Mouse (Mus musculus) G1E (cell line): Measurements from ENCODE around the gene Cd4. TPM values are rescaled to one million over a fixed set of nuclear protein-coding genes. Genes with fewer than 3 reads are reported as not detected.
A peak's percentile ranks its signal among the peaks of the same experiment; 100 is the strongest.

Experiments
- ATAC-seq: 2 replicates; pipeline ENCODE4 v1.8.0; 2016; ENCODE audit warnings: mild to moderate bottlenecking; ENCODE audit not compliant: insufficient number of reproducible peaks, poor library complexity, low FRiP score, severe bottlenecking; ENCODE audit errors: extremely low read depth
- DNase-seq: peaks from one replicate; pipeline ENCODE4 v3.0.0; 2012; ENCODE audit warnings: low spot score
- H3K27me3 ChIP-seq: 2 replicates; pipeline ENCODE4 v1.6.1; 2012; ENCODE audit warnings: mild to moderate bottlenecking, low read length, inconsistent platforms; ENCODE audit not compliant: insufficient read depth
- H3K36me3 ChIP-seq: replicated peaks from 2 replicates; pipeline ENCODE3; 2012; ENCODE audit warnings: mild to moderate bottlenecking, inconsistent platforms
- H3K4me1 ChIP-seq: 2 replicates; pipeline ENCODE4 v1.6.1; 2012; ENCODE audit warnings: low read depth, low read length, inconsistent platforms, mixed read lengths; ENCODE audit not compliant: insufficient read depth
- H3K4me3 ChIP-seq: 2 replicates; pipeline ENCODE4 v1.5.1; 2012; ENCODE audit warnings: low read depth, mild to moderate bottlenecking, inconsistent platforms, low read length, moderate library complexity, mixed read lengths
- H3K9me3 ChIP-seq: replicated peaks from 2 replicates; pipeline ENCODE4 v1.6.1; 2012; ENCODE audit warnings: inconsistent platforms
- CTCF ChIP-seq: IDR thresholded peaks from 2 replicates; pipeline ENCODE4 v1.5.1; 2012; ENCODE audit warnings: low read depth, low read length, inconsistent platforms, mixed read lengths
- GATA1 ChIP-seq: IDR thresholded peaks from 2 replicates; pipeline ENCODE4 v1.6.1; 2012; ENCODE audit warnings: borderline replicate concordance, low read length, inconsistent platforms, mixed read lengths
- GATA2 ChIP-seq: IDR thresholded peaks from 2 replicates; pipeline ENCODE4 v1.6.1; 2012; ENCODE audit warnings: low read depth, low read length, inconsistent platforms, borderline replicate concordance
- POLR2AphosphoS5 ChIP-seq: IDR thresholded peaks from 2 replicates; pipeline ENCODE4 v1.6.1; 2012; ENCODE audit warnings: low read depth, low read length, inconsistent platforms; ENCODE audit not compliant: insufficient replicate concordance
- TAL1 ChIP-seq: conservative IDR thresholded peaks from 2 replicates; pipeline ENCODE4 v1.6.1; 2012; ENCODE audit warnings: low read depth, low read length, inconsistent platforms, mixed read lengths
- polyA plus RNA-seq: library from polyadenylated mRNA; stranded (reverse); fragments of >175 nt; gene quantifications from 2 replicates; pipeline ENCODE4 v1.2.3, GENCODE M21; 2012
- total RNA-seq, 2 experiments: library from RNA; stranded (forward) in 1 of 2; stranded (reverse) in 1 of 2; fragments of 200-1000 nt in 1 of 2; fragments of >200 nt in 1 of 2; fragmentation: Nextera tagmentation in 1 of 2; gene quantifications; 2 replicates each; pipeline ENCODE4 v1.2.3; 2014 to 2017

Gene Cd4
- not detected in 2 replicates for total RNA-seq (2014; fragmentation: Nextera tagmentation)
- 0.33 and 1.7 TPM in 2 replicates for total RNA-seq (2017)
- polyA plus RNA-seq, result not detected in 2 replicates

DNA sequence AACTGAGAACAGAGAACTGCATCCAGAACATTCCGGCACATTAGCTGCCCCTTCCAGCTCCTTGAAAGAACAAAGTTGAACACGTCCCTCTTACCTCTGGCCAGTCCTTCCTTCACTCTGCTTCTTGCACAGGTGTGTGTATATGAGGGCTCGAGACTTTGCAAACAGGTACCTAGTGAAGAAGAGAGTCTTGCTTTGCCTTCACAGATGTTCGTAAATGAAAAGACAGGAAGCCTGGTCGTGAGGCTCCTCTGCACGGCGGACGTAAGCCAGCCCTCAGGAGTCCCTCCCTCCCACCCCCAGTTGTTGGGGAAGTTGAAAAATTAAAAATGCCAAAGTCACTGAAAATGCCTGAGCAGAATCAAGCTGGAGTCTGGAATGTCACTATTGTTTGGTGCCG is at the start of gene Cd4:
Gene Cd4, minus strand, starts transcription at position 236 of the 400 bp plus-strand sequence.
- TF ChIP-seq CTCF, result no peak
- no peak for TF ChIP-seq GATA2
- TF ChIP-seq GATA1, result no peak
- no peak for TF ChIP-seq TAL1
- no peak for TF ChIP-seq POLR2AphosphoS5
- DNase-seq (no peak), ATAC-seq (no peak)
- no peak within 1 kb of the TSS for H3K4me3 ChIP-seq
- no peaks in the 10 kb centered on the region for H3K36me3 ChIP-seq
- H3K9me3 ChIP-seq, result no peaks in the 10 kb centered on the region
- H3K27me3 ChIP-seq, result peaks cover 37% of the 10 kb centered on the region
- H3K4me1 ChIP-seq, result no peaks in the 10 kb centered on the region

DNA sequence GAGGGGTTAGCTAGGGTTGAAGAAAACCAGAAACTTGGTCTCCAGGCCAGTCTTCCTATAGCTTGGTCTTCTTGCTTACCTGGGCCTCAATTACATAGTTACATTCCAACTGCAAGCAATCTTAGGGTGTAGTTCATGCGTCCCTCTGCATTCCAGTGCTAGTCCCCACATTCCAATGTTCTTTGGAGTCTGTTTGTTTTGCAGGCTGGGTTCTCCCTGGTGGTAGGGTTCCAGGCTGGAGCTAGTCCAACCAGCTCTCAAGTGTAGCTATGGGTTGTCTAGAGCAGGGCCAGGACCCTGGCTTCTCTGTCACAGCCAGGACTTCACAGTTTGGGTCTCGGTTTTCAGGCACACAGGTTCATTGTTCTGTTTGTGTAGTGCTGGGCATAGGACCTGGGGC is 49.5 kb upstream of the Cd4 start:
- no peak for DNase-seq
- peaks cover 72% of the 10 kb centered on the region for H3K36me3 ChIP-seq
- H3K9me3 ChIP-seq, result no peaks in the 10 kb centered on the region
- no peaks in the 10 kb centered on the region; the same call in 1 of the 2 replicates for H3K27me3 ChIP-seq
- no peak for TF ChIP-seq GATA2
- peaks cover 29% of the 10 kb centered on the region for H3K4me1 ChIP-seq
- no peak for ATAC-seq
- no peak overlapping the region for H3K4me3 ChIP-seq

DNA sequence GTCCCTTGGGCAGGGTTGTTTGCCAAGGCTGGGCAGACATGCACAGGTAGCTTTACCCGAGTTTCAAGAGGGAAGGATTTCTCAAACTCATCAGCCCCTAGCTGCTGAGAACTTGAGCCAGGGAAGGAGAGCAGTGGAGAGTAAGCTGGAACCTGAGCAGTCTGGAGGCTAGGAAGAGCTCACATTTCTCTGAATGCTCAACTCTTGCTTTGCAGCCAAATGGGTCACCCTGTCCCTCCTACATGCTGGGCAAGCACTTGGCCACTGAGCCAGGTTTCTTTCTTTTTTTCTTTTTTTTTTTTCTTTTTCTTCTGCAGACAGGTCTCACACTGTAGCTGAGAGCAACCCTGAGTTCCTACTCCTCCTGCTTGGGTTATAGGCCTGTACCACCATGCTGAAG is 48.7 kb upstream of the Cd4 start:
- no peak for DNase-seq
- no peak overlapping the region for H3K4me3 ChIP-seq
- peaks cover 79% of the 10 kb centered on the region for H3K36me3 ChIP-seq
- no peaks in the 10 kb centered on the region; the same call in 1 of the 2 replicates for H3K27me3 ChIP-seq
- ATAC-seq, result no peak
- peaks cover 36% of the 10 kb centered on the region for H3K4me1 ChIP-seq
- TF ChIP-seq GATA1 (no peak), TAL1 (no peak), GATA2 (no peak), CTCF (no peak), POLR2AphosphoS5 (no peak)
- no peaks in the 10 kb centered on the region for H3K9me3 ChIP-seq

DNA sequence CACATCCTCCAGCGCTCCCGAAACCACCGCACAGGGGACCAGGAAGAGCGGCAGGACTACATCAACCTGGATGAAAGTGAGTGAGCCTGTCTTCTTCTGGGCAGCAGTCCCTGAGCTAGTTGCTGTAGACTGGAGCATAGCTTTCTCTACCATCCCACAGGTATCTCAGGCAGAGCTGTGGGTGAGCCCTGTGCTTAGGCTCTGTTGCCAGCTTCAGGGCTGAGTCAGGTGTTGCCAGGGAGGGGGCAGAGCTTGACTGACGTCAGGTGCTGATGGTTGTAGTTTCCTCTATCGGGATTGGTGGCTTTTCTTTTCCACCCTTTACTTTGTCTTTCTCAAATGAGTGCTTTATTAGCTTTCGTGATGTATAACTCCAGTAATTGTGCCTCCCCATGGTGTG is 46.6 kb upstream of the Cd4 start:
- no peak for ATAC-seq
- Histone ChIP-seq H3K9me3 (no peaks in the 10 kb centered on the region), H3K27me3 (no peaks in the 10 kb centered on the region; the same call in 1 of the 2 replicates), H3K4me3 (no peak overlapping the region), H3K36me3 (peaks cover 74% of the 10 kb centered on the region), H3K4me1 (peaks cover 46% of the 10 kb centered on the region)
- no peak for DNase-seq
- TF ChIP-seq TAL1 (no peak), CTCF (no peak), GATA2 (no peak), POLR2AphosphoS5 (no peak), GATA1 (no peak)

DNA sequence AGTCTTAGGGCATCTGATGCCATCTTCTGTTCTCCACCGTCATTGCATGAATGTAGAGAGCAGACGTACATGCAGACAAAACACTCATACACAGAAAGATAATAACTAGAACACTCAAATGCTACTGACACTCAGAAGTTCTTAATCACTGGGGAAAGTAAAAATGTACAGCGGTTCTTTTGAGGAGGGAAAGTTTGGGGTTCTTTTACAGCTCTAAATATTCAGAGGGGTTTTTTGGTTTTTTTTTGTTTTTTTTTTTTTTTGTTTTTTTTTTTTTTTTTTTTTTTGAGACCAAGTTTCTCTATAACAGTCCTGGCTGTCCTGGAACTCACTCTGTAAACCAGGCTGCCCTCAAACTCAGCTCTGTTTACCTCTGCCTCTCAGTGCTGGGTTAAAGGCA is 45.1 kb upstream of the Cd4 start:
- H3K36me3 ChIP-seq, result peaks cover 61% of the 10 kb centered on the region
- TF ChIP-seq POLR2AphosphoS5, result no peak
- TF ChIP-seq GATA1, result no peak
- no peak for TF ChIP-seq TAL1
- no peak for TF ChIP-seq GATA2
- no peak for TF ChIP-seq CTCF
- H3K4me1 ChIP-seq, result peaks cover 43% of the 10 kb centered on the region
- no peaks in the 10 kb centered on the region for H3K9me3 ChIP-seq
- H3K27me3 ChIP-seq, result peaks cover 1% of the 10 kb centered on the region
- H3K4me3 ChIP-seq, result no peak overlapping the region
- ATAC-seq (no peak), DNase-seq (no peak)

DNA sequence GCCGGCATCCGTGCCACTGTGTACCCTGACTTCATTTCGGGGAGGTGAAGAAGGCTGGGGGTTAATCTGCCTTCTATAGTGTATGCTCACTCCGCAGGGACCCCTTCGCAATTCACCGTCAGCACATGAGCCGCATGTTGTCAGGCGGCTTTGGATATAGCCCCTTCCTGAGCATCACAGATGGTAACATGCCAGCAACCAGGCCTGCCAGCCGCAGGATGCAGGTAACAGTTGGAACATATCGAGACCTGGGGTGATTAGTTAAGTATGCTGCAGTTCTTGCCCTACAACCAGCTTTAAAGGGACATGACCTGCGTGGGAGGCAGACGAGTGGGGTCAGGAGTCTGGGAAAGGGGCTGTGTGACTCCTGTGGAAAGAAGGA is 44.3 kb upstream of the Cd4 start:
- TF ChIP-seq GATA1 (no peak), TAL1 (no peak), POLR2AphosphoS5 (no peak), CTCF (no peak), GATA2 (no peak)
- Histone ChIP-seq H3K27me3 (peaks cover 2% of the 10 kb centered on the region), H3K36me3 (peaks cover 53% of the 10 kb centered on the region), H3K4me3 (peak overlapping the region; percentile 98), H3K9me3 (no peaks in the 10 kb centered on the region), H3K4me1 (peaks cover 43% of the 10 kb centered on the region)
- ATAC-seq (no peak), DNase-seq (no peak)
